Mouse (Mus musculus): Measurements from ENCODE around the gene Micall2. TPM values are rescaled to one million over a fixed set of nuclear protein-coding genes. Genes with fewer than 3 reads are reported as not detected.

Gene Micall2
- total and polyA plus RNA-seq, 3 experiments = 5.4 to 17.6 TPM; not detected in 1

DNA sequence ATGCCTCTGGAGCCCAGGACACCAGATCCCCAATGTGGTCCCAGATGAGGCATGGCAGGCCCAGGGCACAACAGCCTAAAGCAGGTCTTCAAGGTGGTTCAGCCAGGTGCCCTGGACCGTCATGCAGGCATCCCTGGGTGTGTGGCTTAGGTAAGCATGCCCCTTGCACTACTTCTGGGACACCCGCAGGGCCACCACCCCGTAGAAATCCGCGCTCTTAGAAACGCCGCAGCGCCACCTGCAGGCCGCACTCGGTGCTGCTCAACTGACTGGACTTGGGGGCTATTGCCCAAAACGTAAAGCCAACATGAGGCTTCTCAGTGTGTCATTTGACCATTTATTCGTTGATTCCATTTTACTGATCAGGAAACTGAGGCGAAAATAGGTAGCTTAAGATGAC lies 48.5 kb downstream of the Micall2 start (continued):
- TF ChIP-seq UBTF (IDR thresholded peaks at IDR 0.05; ENCODE audit: borderline replicate concordance, insufficient read depth, low read depth, low read length) = no peak

- DNase-seq (ENCODE audit: low read depth, low spot score) = peak; percentile 95
- Histone ChIP-seq H3K9me3 (replicated peaks; ENCODE audit: insufficient read depth, low read length) (no peaks in the 10 kb centered on the region), H3K27ac (ENCODE audit: control insufficient read depth, low read depth, low read length) (peak overlapping the region; percentile 53), H3K27me3 (ENCODE audit: control insufficient read depth in 1 of 2, insufficient read depth in 2 of 2, low read length in 2 of 2) (no peaks in the 10 kb centered on the region), H3K9ac (ENCODE audit: control insufficient read depth, low read depth, low read length, poor library complexity, severe bottlenecking) (peak overlapping the region; percentile 62), H3K4me1 (ENCODE audit: control insufficient read depth in 1 of 2, insufficient read depth in 2 of 2, low read length in 2 of 2) (peaks cover 0 to 14% of the 10 kb centered on the region in 2 experiments; a peak in 2 of 4 replicates), H3K4me3 (ENCODE audit: control insufficient read depth in 1 of 2, insufficient read depth in 1 of 2, low read depth in 2 of 2, low read length in 2 of 2) (peak overlapping the region; percentile 48 to 53), H3K36me3 (ENCODE audit: control insufficient read depth in 1 of 2, insufficient read depth in 2 of 2, low read length in 2 of 2) (no peaks in the 10 kb centered on the region; a peak in 1 of 4 replicates), H3K79me2 (ENCODE audit: control insufficient read depth, insufficient read depth, low read length, poor library complexity) (no peaks in the 10 kb centered on the region)
- TF ChIP-seq TAL1 (IDR thresholded peaks at IDR 0.05; ENCODE audit: low read length) = no peak
- no peak for TF ChIP-seq RCOR1 (IDR thresholded peaks at IDR 0.05; ENCODE audit: low read depth, low read length)
- no peak for TF ChIP-seq SMC3 (IDR thresholded peaks at IDR 0.05; ENCODE audit: low read depth, low read length)
- no peak for TF ChIP-seq BHLHE40 (IDR thresholded peaks at IDR 0.05; ENCODE audit: borderline replicate concordance, low read depth, low read length)
- 0 out of 2 replicates have a peak, but pooled peaks have one; percentile 58 for TF ChIP-seq ZMIZ1 (IDR thresholded peaks at IDR 0.05; ENCODE audit: low read depth, low read length)
- TF ChIP-seq MYC (IDR thresholded peaks at IDR 0.05; ENCODE audit: low read depth, low read length) = peak; percentile 92
- no peak for TF ChIP-seq MYB (IDR thresholded peaks at IDR 0.05; ENCODE audit: low read depth, low read length)
- no peak for TF ChIP-seq ZKSCAN1 (IDR thresholded peaks at IDR 0.05; ENCODE audit: low read depth, low read length)
- TF ChIP-seq POLR2AphosphoS2 (IDR thresholded peaks at IDR 0.05; ENCODE audit: low read length) = no peak
- no peak for TF ChIP-seq ZNF384 (IDR thresholded peaks at IDR 0.05; ENCODE audit: low read depth, low read length)
- peak; percentile 93 for TF ChIP-seq MXI1 (IDR thresholded peaks at IDR 0.05; ENCODE audit: low read depth, low read length)
- peak; percentile 89 for TF ChIP-seq MAX (IDR thresholded peaks at IDR 0.05; ENCODE audit: low read length)
- TF ChIP-seq ETS1 (IDR thresholded peaks at IDR 0.05; ENCODE audit: low read depth, low read length) = 0 out of 2 replicates have a peak, but pooled peaks have one; percentile 25
- peak; percentile 37 to 80; a peak in 3 of 4 replicates for TF ChIP-seq POLR2A (IDR thresholded peaks at IDR 0.05; ENCODE audit: control insufficient read depth in 1 of 2, insufficient read depth in 1 of 2, low read depth in 1 of 2, low read length in 2 of 2, poor library complexity in 1 of 2)
- TF ChIP-seq MAZ (IDR thresholded peaks at IDR 0.05; ENCODE audit: low read depth, low read length) = 0 out of 2 replicates have a peak, but pooled peaks have one; percentile 19
- TF ChIP-seq USF2 (IDR thresholded peaks at IDR 0.05; ENCODE audit: borderline replicate concordance in 1 of 2, insufficient read depth in 1 of 2, low read depth in 1 of 2, low read length in 2 of 2) = no peak
- TF ChIP-seq EP300 (IDR thresholded peaks at IDR 0.05; ENCODE audit: low read depth in 1 of 2, low read length in 2 of 2) = no peak
- TF ChIP-seq NELFE (IDR thresholded peaks at IDR 0.05; ENCODE audit: low read depth, low read length) = peak; percentile 66
- no peak for TF ChIP-seq TBP (IDR thresholded peaks at IDR 0.05; ENCODE audit: low read depth, low read length)
- peak; percentile 52; the same call in 1 of the 2 replicates for TF ChIP-seq HCFC1 (IDR thresholded peaks at IDR 0.05; ENCODE audit: low read depth, low read length)
- TF ChIP-seq JUND (IDR thresholded peaks at IDR 0.05; ENCODE audit: low read depth, low read length) = no peak
- TF ChIP-seq GABPA (IDR thresholded peaks at IDR 0.05; ENCODE audit: low read depth, low read length) = no peak
- TF ChIP-seq MAFK (IDR thresholded peaks at IDR 0.05; ENCODE audit: borderline replicate concordance, low read depth, low read length) = no peak
- peak; percentile 76 for TF ChIP-seq SIN3A (IDR thresholded peaks at IDR 0.05; ENCODE audit: low read length)
- peak; percentile 77 for TF ChIP-seq USF1 (IDR thresholded peaks at IDR 0.05; ENCODE audit: low read depth, low read length)
- TF ChIP-seq NRF1 (IDR thresholded peaks at IDR 0.05; ENCODE audit: insufficient read depth, low read depth, low read length, poor library complexity, severe bottlenecking) = 0 out of 2 replicates have a peak, but pooled peaks have one; percentile 21
- no peak for TF ChIP-seq KAT2A (conservative IDR thresholded peaks at IDR 0.05; ENCODE audit: low read depth, low read length)
Observed at GRCm38 (mm10) chr5:139686530-139687249, 49.4 kb downstream of the Micall2 start.

Measured in MEL (cell line).